Mouse (Mus musculus) forelimb bud, embryonic 11.5 days (tissue): ENCODE results near the gene Gm27027.

Experiments used
- DNase-seq: peaks from one replicate; pipeline ENCODE4 v3.0.0-alpha.2; 2012; ENCODE audit warnings: low read depth, low spot score

Gm27027 gene

DNA sequence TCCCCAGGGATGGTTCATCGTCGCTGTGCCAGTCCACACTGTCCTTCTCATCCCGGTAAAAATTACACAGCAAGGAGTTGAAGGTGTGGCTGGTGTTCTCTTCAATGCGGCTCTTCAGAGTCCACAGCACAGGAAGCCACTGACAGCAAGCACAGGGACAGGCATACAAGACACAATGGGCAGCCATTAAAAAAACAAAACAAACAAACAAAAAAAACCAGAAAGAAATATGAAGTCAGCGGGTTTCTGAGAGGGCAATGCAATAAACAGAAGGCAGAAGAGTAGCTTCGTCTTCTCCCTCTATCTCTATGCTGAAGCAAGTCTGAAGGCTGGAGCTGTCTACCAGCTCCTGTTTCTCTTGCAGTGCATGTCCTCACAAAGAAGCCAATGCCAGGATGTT is at the start of gene Gm27027:
Gene Gm27027 (minus strand): TSS at position 101 of the 400 bp plus-strand sequence.
- no peak for DNase-seq

- DNase-seq: no peak
These were observed 49.4 kb upstream of the Gm27027 start for GRCm38 (mm10) chr2:94045411-94046090.

GRCm38 (mm10) chr2:94044174-94044573 is 48.0 kb upstream of the Gm27027 start:
- DNase-seq: no peak

GRCm38 (mm10) chr2:94043662-94044061 is 47.5 kb upstream of the Gm27027 start:
- peak; percentile 8 for DNase-seq

DNA sequence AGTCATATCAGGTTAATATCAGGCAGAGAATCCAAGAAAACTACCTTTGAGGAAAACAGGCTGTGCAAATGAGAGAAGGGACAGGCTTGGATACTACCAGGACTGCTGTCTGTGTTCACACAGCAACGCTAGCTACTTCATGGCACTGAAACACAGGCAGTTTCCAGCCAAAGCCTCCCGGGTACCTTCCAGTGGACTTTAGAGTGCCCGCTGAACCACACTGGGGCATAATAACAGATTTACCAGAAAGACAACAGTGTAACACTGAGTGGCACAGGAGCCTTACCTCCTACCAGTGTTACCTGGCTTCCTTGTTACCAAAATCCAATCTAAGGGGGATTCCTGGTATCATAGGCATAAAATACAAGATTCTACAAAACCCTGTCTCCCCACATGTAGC is 46.3 kb upstream of the Gm27027 start:
- DNase-seq: no peak

DNA sequence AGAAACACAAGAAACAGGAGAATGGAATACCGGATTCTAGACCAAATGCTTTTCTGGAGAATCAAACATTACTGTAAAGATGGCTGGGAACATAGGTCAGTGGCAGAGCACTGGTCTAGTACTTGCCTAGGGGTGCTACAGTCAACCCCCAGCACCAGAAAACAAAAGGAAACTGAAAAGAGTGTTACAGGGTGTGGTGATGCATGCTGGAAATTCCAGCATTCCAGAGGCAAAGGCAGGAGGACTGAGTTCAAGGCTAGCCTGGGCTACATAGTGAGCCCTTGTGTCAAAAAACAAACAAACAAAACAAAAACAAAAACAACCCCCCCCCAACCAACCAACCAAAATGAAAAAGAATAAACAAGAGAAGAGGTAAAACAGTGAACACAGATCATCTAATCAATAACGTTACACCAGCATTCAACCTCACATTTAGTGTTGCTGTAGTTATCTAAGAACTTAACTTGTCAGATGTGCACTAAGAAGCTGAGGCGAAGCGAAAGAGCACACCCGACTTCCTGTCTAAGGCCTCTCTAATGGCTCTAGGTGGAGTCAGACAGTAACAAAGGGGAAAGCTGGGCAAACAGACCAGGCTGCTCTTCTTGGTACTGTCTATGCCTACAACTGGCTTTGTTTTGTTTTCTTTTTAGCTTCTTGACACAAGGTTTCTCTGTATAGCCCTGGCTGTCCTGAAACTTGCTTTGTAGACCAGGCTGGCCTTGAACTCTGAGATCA is 44.4 kb upstream of the Gm27027 start:
- DNase-seq: no peak

DNA sequence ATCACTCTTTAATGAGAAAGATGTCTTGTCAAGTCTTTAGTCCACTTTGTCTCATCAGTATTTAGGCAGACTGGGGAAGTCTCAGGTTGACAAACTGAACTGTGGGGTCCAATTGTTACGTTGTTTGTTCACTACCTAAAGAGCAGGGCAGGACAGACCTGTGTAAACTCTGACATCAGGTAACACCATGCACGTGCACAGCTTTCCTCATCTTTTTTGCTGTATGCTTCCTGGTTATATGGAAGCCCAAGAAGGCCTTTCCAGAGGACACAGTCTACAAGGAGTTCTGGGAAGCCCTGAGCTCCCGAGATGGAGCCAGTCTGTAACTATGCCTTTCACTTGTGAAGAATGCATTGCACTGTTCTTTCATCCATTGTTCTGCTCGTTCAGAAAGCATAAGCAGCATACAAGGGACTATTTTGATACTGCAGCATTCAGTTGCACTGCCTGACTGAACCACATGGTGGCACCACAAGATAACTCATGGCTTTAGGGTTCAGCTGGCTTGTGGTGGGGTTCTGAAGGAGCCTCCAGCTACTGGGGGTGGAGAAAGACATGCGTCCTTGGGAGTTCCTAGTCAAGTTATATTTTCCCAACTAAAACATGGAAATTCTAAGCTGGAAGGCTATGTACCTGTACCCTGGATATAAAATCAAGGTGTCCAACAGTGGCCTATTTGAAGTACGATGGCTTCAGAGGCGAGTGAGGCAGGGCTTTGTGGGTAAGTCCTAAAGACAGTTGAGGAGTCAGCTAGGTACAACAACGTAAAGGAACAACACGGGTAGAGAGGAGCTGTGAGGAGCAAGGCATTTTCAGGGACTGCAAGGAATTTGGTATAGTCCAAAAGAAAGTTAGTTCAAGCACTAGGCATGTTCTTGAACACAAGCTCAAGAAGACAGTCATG is 39.5 kb upstream of the Gm27027 start:
- peak; percentile 59 for DNase-seq

- DNase-seq: no peak
These were observed 34.4 kb upstream of the Gm27027 start for GRCm38 (mm10) chr2:94030602-94031001.

DNA sequence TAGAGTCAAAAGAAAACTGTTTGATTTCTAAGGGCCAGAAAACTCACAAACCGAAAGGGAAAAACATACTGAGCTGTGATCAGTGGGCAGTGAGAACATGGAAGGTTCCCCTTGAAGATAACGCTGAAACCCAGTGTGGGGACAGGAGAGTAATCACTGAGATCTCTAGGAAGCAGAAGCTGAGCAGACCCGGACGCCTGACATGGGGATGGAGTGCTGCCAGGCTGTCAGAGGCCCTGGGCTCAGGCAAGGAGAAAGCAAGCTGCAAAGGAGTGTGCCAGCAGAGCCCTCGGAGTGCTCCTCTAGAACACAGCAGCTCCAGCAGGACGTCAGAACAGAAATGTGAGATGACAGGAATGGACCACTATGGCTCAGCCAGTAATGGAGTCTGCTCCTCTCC is 28.5 kb upstream of the Gm27027 start:
- DNase-seq: no peak

DNA sequence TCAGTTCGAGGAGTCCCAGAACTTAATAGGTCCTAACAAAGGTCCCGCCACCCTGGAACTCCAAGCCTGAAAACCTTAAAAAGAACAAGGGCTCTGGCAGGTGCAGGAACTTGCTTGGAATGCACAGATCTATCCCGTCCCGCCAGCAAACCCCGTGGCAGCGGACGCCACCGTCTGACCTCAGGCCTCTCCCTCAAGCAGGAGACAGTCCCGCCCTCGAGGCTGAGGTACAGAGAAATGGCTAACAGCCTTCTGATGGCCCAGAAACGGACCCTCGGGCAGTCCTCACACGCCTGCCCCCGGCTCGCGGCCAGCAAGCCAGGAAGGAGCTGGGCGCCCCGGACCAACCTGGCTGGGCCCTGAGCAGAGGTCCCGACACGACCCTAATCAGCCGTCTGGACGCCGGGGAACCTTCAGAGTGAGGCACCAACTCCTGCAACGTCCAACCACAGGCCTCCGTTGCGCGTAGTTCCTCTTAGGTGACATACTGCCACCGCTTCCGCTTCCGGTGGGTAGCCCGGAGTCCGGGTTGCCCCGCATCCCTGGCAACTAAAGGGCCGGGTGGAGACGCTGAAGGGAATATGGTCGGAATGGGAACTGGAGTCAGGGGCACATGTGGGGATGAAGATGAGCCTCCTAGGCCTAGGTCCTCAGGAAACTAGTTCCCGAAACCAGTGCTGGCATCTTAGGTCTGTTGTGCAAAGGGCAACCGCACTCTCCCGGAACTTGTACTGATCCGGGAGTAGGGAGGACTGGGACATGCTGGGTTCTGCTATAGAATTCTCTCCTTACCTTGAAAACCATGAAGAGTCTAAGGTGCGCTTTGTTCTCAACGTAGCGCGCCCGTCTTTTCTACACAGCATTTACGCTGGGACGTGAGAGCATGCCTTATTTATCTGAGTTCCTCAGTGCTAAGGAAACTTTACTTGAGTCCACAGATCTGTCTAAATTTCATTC is 14.5 kb upstream of the Gm27027 start, which contains the start of gene Alkbh3:
Gene Alkbh3 (minus strand): TSS at position 473 of the 957 bp plus-strand sequence.
- peak; percentile 94 for DNase-seq

- DNase-seq: peak; percentile 79
These were observed 6.2 kb upstream of the Gm27027 start for GRCm38 (mm10) chr2:94002331-94002730.

DNA sequence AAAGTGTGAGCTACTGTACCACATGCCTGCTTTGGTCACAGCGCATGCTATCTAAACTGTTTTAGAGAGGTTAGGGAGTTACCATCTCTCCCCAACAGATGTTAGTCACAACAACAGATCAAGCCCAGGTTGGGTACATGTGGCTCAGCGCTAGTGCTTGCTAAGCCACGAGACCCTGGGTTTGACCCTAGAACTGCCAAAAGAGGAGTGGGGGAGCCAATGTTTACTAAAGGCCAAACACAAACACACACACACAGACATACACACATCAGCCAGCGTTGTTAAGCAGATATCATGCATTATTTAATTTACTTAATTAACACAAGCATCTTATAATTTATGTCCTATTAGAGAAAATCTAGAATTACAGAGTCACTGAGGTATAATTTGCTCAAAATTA is 5.8 kb upstream of the Gm27027 start:
- no peak for DNase-seq

DNA sequence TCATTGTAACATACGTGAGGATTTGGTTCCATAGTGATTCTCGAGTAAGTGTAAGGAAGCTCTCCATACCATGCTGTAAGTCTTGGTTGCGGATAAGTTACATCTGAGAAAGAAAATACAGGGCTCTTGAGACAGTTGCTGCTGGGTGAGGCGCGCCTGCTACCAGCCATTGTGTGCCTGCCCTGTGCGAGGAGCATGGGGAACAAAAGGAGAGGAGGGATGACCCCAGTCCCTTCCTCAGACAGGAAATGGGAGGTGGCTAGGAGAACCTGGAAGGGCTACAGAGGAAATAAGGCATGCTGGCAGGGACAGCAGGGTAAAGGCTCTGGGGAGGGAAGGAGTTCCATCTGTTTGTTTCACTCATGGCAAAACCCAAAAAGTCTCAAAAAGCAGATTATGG is 5.3 kb upstream of the Gm27027 start:
- DNase-seq: no peak

GRCm38 (mm10) chr2:93992810-93993209 is 3.3 kb downstream of the Gm27027 start:
- no peak for DNase-seq

GRCm38 (mm10) chr2:93992259-93992658 is 3.9 kb downstream of the Gm27027 start:
- no peak for DNase-seq

DNA sequence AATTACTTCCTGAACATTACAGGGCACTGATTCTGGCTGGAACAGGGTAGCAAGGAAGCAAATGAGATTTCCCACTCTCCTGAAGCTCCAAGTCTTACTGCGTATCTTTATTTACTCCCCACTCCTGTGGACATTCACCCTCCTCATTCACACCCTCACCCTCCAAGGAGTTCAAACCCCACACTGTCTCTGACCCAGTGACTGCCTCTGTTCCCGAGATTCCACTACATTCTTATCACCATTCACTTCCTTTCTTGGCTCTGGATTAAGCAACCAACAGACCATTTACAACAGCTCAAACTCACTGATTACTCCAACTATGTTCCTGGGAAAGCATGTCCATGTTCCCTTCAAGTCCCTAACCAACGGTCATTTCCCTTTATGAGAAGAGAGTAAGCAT is 4.8 kb downstream of the Gm27027 start:
- no peak for DNase-seq

- DNase-seq: no peak
These were observed 7.7 kb downstream of the Gm27027 start for GRCm38 (mm10) chr2:93988440-93988839.

GRCm38 (mm10) chr2:93982457-93983235 is 13.5 kb downstream of the Gm27027 start:
- DNase-seq: no peak

GRCm38 (mm10) chr2:93979249-93980120 is 16.7 kb downstream of the Gm27027 start:
- no peak for DNase-seq
